Mouse (Mus musculus) forebrain, embryonic 15.5 days (tissue): ENCODE measurements around the gene Zfp189. TPM values are rescaled to one million over a fixed set of nuclear protein-coding genes. Genes with fewer than 3 reads are reported as not detected.
"Not testable (repeated sequence)": the region's sequence is repeated elsewhere in the genome, so short reads cannot be mapped to it uniquely, and the experiment has no call there.

Experiments
- ATAC-seq: fragments of 200-750 bp; cut with Nextera tagmentation; replicated peaks from 2 replicates; pipeline ENCODE4 v1.8.0; 2017; ENCODE audit warnings: mild to moderate bottlenecking, moderate TSS enrichment, moderate library complexity
- H3K27ac ChIP-seq: fragments of 300-500 bp; sonication (generic); replicated peaks from 2 replicates; pipeline ENCODE4 v1.5.1; 2015; ENCODE audit warnings: mild to moderate bottlenecking, inconsistent platforms
- H3K27me3 ChIP-seq: fragments of 300-500 bp; sonication (generic); 2 replicates; pipeline ENCODE4 v1.6.1; 2015; ENCODE audit warnings: inconsistent platforms
- H3K36me3 ChIP-seq: fragments of 300-500 bp; sonication (generic); 2 replicates; pipeline ENCODE4 v1.6.1; 2015; ENCODE audit warnings: mild to moderate bottlenecking, inconsistent platforms
- H3K4me1 ChIP-seq: fragments of 300-500 bp; sonication (generic); 2 replicates; pipeline ENCODE4 v1.6.1; 2015; ENCODE audit warnings: inconsistent platforms
- H3K4me2 ChIP-seq: fragments of 300-500 bp; sonication (generic); replicated peaks from 2 replicates; pipeline ENCODE4 v1.6.1; 2015; ENCODE audit warnings: mild to moderate bottlenecking, inconsistent platforms
- H3K4me3 ChIP-seq: fragments of 300-500 bp; sonication (generic); 2 replicates; pipeline ENCODE4 v1.5.1; 2015; ENCODE audit warnings: mild to moderate bottlenecking, inconsistent platforms
- H3K9ac ChIP-seq: fragments of 300-500 bp; sonication (generic); replicated peaks from 2 replicates; pipeline ENCODE4 v1.6.1; 2015; ENCODE audit warnings: mild to moderate bottlenecking, inconsistent platforms
- H3K9me3 ChIP-seq: fragments of 300-500 bp; sonication (generic); 2 replicates; pipeline ENCODE4 v1.6.1; 2016; ENCODE audit warnings: inconsistent platforms
- WGBS: fragments of 180-500 bp; shearing (Covaris S2); methylation state at CpG from one replicate; pipeline ENCODE4 v1.1.7; 2015; ENCODE audit warnings: mixed read lengths; 5-methylcytosine and 5-hydroxymethylcytosine counted together
- polyA plus RNA-seq: library from polyadenylated mRNA; unstranded; fragments of >200 nt; fragmentation: Nextera tagmentation; extraction: Ambion mirVana; gene quantifications from 2 replicates; pipeline ENCODE4 v1.2.1, GENCODE M21; 2015

The Zfp189 gene
- polyA plus RNA-seq, 1 experiment from 2014 or later = 14.9 TPM

DNA sequence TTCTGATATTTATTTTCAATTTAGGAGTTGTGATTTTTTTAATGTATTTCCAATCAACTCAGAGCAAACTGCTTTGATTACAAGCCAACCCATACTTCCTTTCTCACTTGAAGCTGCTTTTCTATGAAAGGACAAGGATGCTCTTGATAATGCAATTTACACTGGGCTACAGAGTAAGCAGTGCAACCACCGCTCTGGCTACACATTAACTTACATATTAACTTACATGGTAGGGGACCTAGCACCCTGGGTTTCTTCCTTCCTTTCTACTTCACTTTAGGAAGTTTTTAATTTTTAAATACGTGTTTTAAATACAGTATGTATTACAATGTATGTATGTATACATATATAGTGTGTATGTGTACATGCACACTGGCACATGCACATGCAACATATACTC lies 11.8 kb upstream of the Zfp189 start:
- H3K4me1 ChIP-seq = no peaks in the 10 kb centered on the region
- no peaks in the 10 kb centered on the region for H3K27me3 ChIP-seq
- H3K36me3 ChIP-seq = peaks cover 23% of the 10 kb centered on the region
- H3K9me3 ChIP-seq = no peaks in the 10 kb centered on the region
- H3K27ac ChIP-seq = no peak overlapping the region
- no peak for ATAC-seq
- H3K4me2 ChIP-seq = no peak overlapping the region
- no peak overlapping the region for H3K9ac ChIP-seq
- H3K4me3 ChIP-seq = no peak overlapping the region
- WGBS = 94% methylated on average over 2 of the region's 2 CpGs

GRCm38 (mm10) chr4:49510236-49510835 lies 10.6 kb upstream of the Zfp189 start:
- not testable (repeated sequence) for ATAC-seq, H3K9me3 ChIP-seq, H3K27ac ChIP-seq, H3K9ac ChIP-seq, H3K4me2 ChIP-seq, H3K4me3 ChIP-seq, H3K4me1 ChIP-seq, H3K27me3 ChIP-seq
- H3K36me3 ChIP-seq = peaks cover 25% of the 10 kb centered on the region
- 97% methylated on average over 1 of the region's 1 CpGs for WGBS

GRCm38 (mm10) chr4:49512636-49513035 lies 8.3 kb upstream of the Zfp189 start:
- peaks cover 25% of the 10 kb centered on the region for H3K36me3 ChIP-seq
- WGBS = 92% methylated on average over 4 of the region's 4 CpGs
- no peak overlapping the region for H3K9ac ChIP-seq
- no peaks in the 10 kb centered on the region for H3K9me3 ChIP-seq
- H3K4me1 ChIP-seq = no peaks in the 10 kb centered on the region
- no peak overlapping the region for H3K4me2 ChIP-seq
- H3K4me3 ChIP-seq = no peak overlapping the region
- H3K27ac ChIP-seq = no peak overlapping the region
- no peak for ATAC-seq
- no peaks in the 10 kb centered on the region for H3K27me3 ChIP-seq

DNA sequence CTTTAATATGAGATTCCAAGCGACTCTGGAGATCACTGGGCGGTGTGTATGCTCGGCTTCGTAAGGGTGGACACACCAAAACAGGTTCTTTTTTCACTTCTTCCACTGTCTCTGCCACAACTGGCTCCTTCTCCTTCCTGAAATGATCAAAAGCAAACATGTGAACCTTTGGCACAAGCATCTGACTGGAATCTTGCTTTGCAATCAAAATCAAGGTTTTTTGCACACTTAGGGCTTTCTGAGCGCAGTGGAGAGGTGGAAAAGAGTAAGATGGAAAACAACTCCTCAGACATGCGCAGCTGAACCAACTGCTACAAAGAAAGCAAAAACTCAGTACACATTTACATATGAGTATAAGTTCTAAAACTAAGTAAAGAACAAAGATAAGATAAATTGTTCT lies 6.5 kb upstream of the Zfp189 start:
- no peak overlapping the region for H3K9ac ChIP-seq
- H3K4me1 ChIP-seq = peaks cover 6% of the 10 kb centered on the region
- WGBS = 96% methylated on average over 6 of the region's 6 CpGs
- no peaks in the 10 kb centered on the region for H3K9me3 ChIP-seq
- no peak overlapping the region for H3K4me2 ChIP-seq
- H3K36me3 ChIP-seq = peaks cover 25% of the 10 kb centered on the region
- no peak overlapping the region for H3K4me3 ChIP-seq
- H3K27ac ChIP-seq = no peak overlapping the region
- no peak for ATAC-seq
- no peaks in the 10 kb centered on the region for H3K27me3 ChIP-seq

DNA sequence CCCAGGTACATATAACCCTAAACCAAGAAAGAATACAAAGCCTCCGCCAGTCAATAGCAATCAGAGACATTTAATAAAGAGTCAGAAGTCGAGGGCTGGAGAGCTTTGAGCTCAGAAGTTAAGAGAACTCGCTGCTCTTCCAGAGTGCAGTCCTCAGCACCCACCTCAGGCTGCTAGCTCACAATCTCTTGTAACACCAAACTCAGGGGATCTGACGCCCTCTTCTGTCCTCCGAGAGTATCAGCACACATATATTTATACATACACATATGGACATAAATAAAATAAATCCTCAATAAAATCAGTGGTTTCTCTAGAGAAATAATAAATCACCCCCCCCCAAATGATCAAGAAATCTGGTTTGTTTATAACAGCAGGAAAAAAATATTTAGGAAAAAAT lies 1.5 kb upstream of the Zfp189 start:
- Histone ChIP-seq H3K4me1 (peaks cover 32% of the 10 kb centered on the region), H3K9me3 (no peaks in the 10 kb centered on the region), H3K27ac (no peak overlapping the region), H3K27me3 (no peaks in the 10 kb centered on the region), H3K4me3 (no peak overlapping the region), H3K9ac (no peak overlapping the region), H3K4me2 (peak overlapping the region; percentile 61), H3K36me3 (peaks cover 7% of the 10 kb centered on the region)
- WGBS = 68% methylated on average over 5 of the region's 5 CpGs
- no peak for ATAC-seq

- H3K9ac ChIP-seq = peak overlapping the region; percentile 67
- H3K27ac ChIP-seq = peak overlapping the region; percentile 44
- WGBS = 0% methylated on average over 17 of the region's 17 CpGs
- H3K9me3 ChIP-seq = no peaks in the 10 kb centered on the region
- peaks cover 12% of the 10 kb centered on the region for H3K36me3 ChIP-seq
- peaks cover 32% of the 10 kb centered on the region for H3K4me1 ChIP-seq
- H3K27me3 ChIP-seq = no peaks in the 10 kb centered on the region
- ATAC-seq = no peak; the same call in 1 of the 2 replicates
- peak overlapping the region; percentile 70 for H3K4me2 ChIP-seq
- H3K4me3 ChIP-seq = peak overlapping the region; percentile 62
Observed at GRCm38 (mm10) chr4:49521346-49521745, 370 bp downstream of the Zfp189 start.

DNA sequence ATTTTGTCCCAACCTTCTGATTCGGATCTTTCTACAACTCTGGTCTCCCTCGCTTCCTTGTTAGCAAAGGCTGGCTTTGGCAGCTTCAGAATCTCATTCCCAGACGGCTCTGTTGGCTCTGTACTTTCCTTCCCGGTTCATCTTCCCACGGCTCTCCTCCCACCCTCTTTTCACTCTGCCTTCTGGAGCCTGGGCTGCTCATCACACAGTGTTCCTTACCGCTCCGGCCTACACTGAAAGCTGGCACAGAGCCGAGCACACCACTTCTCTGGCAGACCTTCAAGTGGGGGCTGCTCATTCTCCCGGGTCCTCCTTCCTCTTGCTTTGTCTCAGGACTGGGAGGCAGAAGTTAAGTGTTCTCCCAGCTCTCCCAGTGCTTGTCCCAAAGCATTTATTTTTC lies 1.6 kb downstream of the Zfp189 start:
- H3K4me3 ChIP-seq = peak overlapping the region; percentile 62
- H3K4me2 ChIP-seq = peak overlapping the region; percentile 70
- H3K27me3 ChIP-seq = no peaks in the 10 kb centered on the region
- H3K36me3 ChIP-seq = peaks cover 15% of the 10 kb centered on the region
- H3K27ac ChIP-seq = peak overlapping the region; percentile 27
- peaks cover 32% of the 10 kb centered on the region for H3K4me1 ChIP-seq
- WGBS = 47% methylated on average over 9 of the region's 9 CpGs
- H3K9me3 ChIP-seq = no peaks in the 10 kb centered on the region
- no peak for ATAC-seq
- H3K9ac ChIP-seq = no peak overlapping the region

DNA sequence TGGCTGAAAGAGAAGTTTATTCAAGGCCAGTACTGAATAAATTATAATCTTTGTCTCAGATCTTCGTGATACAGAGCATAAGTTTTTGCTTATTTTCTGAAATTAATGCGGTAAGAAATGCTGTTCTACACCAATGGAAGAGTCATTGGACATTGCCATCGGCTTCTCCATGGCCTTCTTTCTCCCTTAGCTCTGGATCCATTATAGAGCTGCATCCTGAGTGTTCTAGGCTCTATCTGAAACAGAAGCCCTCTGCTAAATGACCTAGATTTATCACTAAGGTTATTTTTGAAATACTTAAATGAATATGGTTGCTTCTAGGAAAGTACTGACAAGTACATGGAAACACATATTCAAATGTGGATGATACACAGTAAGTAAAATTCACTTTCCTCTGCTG lies 14.1 kb downstream of the Zfp189 start:
- no peaks in the 10 kb centered on the region for H3K4me1 ChIP-seq
- no peak overlapping the region for H3K4me2 ChIP-seq
- no peak for ATAC-seq
- H3K4me3 ChIP-seq = no peak overlapping the region
- H3K27ac ChIP-seq = no peak overlapping the region
- no peaks in the 10 kb centered on the region for H3K27me3 ChIP-seq
- WGBS = 91% methylated on average over 3 of the region's 3 CpGs
- no peak overlapping the region for H3K9ac ChIP-seq
- peaks cover 4% of the 10 kb centered on the region; the same call in 1 of the 2 replicates for H3K9me3 ChIP-seq
- H3K36me3 ChIP-seq = peaks cover 23% of the 10 kb centered on the region

DNA sequence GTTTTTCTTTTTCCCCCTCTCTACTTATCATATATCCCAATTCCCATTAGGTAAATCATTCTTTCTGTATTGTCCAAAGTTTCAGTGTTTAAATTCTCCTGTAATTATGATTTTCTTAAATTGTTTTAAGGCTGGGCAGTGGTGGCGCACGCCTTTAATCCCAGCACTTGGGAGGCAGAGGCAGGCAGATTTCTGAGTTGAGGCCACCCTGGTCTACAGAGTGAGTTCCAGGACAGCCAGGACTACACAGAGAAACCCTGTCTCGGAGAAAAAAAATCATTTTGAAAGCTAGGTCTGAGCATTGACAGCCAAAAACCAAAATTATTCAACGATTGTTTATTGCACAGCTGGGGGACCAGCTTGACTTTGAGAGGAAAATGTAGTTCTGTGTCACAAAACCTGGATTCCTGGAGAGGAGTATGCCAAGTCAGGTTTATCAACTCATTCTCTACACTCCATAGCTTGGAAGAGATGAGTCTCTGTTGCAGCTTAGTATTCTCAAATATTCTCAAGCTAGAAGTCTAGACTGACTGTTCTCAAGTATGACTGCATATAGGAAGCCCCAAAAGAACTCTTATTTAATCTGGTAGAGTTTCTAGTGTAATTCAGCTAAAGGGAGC lies 14.8 kb downstream of the Zfp189 start:
- no peaks in the 10 kb centered on the region for H3K9me3 ChIP-seq
- peaks cover 15% of the 10 kb centered on the region for H3K36me3 ChIP-seq
- H3K4me3 ChIP-seq = no peak overlapping the region
- no peaks in the 10 kb centered on the region for H3K27me3 ChIP-seq
- H3K9ac ChIP-seq = no peak overlapping the region
- no peak overlapping the region for H3K27ac ChIP-seq
- WGBS = 96% methylated on average over 4 of the region's 4 CpGs
- H3K4me1 ChIP-seq = no peaks in the 10 kb centered on the region
- no peak for ATAC-seq
- no peak overlapping the region for H3K4me2 ChIP-seq

DNA sequence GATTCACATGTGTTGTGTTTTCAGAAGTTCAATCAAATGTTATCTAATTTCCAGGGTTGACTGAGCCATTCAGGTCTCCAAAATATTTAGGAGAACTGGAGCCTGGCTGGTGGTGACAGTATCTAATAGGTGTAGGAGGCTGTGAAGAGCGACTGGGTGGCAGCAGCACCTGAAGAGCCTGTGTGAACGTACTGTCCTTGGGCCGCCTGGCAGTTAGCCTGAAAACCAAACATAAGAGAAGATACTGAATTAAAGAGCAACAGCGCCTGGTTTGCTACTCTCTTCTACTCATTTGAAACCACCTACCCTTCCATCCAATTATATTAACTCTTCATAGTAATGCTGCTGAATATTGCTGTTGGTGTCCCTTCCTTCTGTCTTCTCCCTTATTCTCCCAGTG lies 15.7 kb downstream of the Zfp189 start:
- H3K4me1 ChIP-seq = no peaks in the 10 kb centered on the region
- H3K4me2 ChIP-seq = no peak overlapping the region
- 0 out of 2 replicates have a peak, but pooled peaks cover 11% of the 10 kb centered on the region for H3K36me3 ChIP-seq
- no peak overlapping the region for H3K9ac ChIP-seq
- H3K27ac ChIP-seq = no peak overlapping the region
- no peaks in the 10 kb centered on the region for H3K9me3 ChIP-seq
- 89% methylated on average over 4 of the region's 4 CpGs for WGBS
- no peaks in the 10 kb centered on the region for H3K27me3 ChIP-seq
- no peak overlapping the region for H3K4me3 ChIP-seq
- ATAC-seq = no peak

- Histone ChIP-seq H3K9me3 (no peaks in the 10 kb centered on the region), H3K4me3 (no peak overlapping the region), H3K27me3 (no peaks in the 10 kb centered on the region), H3K4me2 (no peak overlapping the region), H3K9ac (no peak overlapping the region), H3K36me3 (no peaks in the 10 kb centered on the region), H3K4me1 (no peaks in the 10 kb centered on the region), H3K27ac (no peak overlapping the region)
- 52% methylated on average over 6 of the region's 6 CpGs for WGBS
- ATAC-seq = no peak
Observed at GRCm38 (mm10) chr4:49539665-49540064, 18.7 kb downstream of the Zfp189 start.

DNA sequence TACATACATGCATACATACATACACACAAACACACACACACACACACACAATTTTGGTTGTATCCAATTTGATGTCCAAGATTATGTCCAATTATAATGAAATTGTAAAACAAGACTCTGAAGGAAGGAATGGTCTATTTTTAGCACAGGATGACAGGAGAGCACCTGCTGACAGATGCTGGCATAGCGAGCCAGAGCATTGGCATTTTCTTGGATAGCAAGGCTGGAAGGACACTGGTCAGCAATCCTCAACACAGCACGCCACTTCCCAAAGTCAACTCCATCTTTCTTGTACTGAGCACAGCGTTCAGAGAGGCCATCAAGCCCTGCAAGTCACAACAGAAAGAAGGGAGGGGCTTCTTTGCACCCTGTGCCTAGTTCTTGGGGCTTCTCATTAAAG lies 20.0 kb downstream of the Zfp189 start:
- WGBS = 74% methylated on average over 3 of the region's 3 CpGs
- ATAC-seq = no peak
- Histone ChIP-seq H3K27me3 (no peaks in the 10 kb centered on the region), H3K9ac (no peak overlapping the region), H3K4me2 (no peak overlapping the region), H3K4me3 (no peak overlapping the region), H3K4me1 (no peaks in the 10 kb centered on the region), H3K36me3 (no peaks in the 10 kb centered on the region), H3K27ac (no peak overlapping the region), H3K9me3 (no peaks in the 10 kb centered on the region)

GRCm38 (mm10) chr4:49546026-49546425 lies 25.1 kb downstream of the Zfp189 start:
- Histone ChIP-seq H3K27ac (no peak overlapping the region), H3K4me3 (no peak overlapping the region), H3K4me2 (no peak overlapping the region), H3K27me3 (no peaks in the 10 kb centered on the region), H3K9me3 (no peaks in the 10 kb centered on the region), H3K9ac (no peak overlapping the region), H3K4me1 (no peaks in the 10 kb centered on the region), H3K36me3 (no peaks in the 10 kb centered on the region)
- ATAC-seq = no peak
- WGBS = 88% methylated on average over 2 of the region's 2 CpGs
